Mouse (Mus musculus): ENCODE data around the gene Slc25a34. TPM values are rescaled to one million over a fixed set of nuclear protein-coding genes. Genes with fewer than 3 reads are reported as not detected.

Gene Slc25a34
- polyA plus RNA-seq, 1 experiment = 7.7 TPM

DNA sequence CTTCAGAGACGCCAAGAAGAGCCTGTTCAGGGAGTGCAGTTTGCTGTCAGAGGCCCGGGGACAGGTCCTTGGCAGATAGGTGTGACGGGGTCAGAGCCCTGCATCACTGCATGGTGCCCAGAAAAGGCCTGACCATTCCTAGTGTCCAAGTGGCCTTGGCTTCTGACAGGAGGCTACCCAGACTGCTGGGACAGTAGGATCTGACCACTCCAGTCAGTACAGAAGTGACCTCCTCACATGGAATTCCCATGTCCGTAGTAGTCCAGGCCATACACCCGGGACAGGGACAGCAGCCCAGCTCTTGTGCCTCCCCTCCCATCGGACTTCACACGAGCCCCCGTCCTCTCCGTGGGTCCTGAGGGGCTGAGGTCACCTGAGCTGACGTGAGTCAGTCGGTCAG lies 6.4 kb upstream of the Slc25a34 start:
- Histone ChIP-seq H3K27me3 (ENCODE audit: control insufficient read depth, insufficient read depth, low read length) (no peaks in the 10 kb centered on the region), H3K27ac (ENCODE audit: insufficient read depth, low read length) (no peak overlapping the region), H3K4me3 (replicated peaks; ENCODE audit: insufficient read depth, low read depth, low read length) (no peak overlapping the region), H3K4me1 (ENCODE audit: control insufficient read depth, insufficient read depth, low read length) (no peaks in the 10 kb centered on the region)
- TF ChIP-seq POLR2A (IDR thresholded peaks at IDR 0.05; ENCODE audit: borderline replicate concordance, insufficient read depth, low read length) (no peak), CTCF (IDR thresholded peaks at IDR 0.05; ENCODE audit: borderline replicate concordance, insufficient read depth, low read depth, low read length) (no peak)
- no peak for DNase-seq
- WGBS = 91% methylated on average over 11 of the region's 11 CpGs

DNA sequence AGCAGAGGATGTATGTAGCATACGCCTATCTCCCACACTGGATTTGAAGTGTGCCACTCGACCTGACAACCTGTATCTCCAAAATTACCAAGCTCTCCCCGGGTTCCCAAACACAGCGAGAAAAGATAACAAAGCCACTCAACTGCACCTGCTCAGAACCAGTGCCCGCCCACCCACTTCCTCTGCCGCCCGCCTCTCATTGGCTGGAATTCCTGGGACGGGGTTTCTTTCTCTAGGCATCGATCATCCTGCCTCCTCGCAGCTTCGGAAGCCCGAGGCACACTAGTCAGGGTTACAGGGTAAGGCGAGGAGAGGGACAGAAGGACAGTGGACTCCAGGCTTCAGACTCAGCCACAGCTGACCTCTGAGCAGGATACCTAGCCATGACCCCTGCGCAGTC lies 5.0 kb upstream of the Slc25a34 start:
- H3K27ac ChIP-seq (ENCODE audit: insufficient read depth, low read length) = no peak overlapping the region
- no peak overlapping the region for H3K4me3 ChIP-seq (replicated peaks; ENCODE audit: insufficient read depth, low read depth, low read length)
- no peaks in the 10 kb centered on the region for H3K27me3 ChIP-seq (ENCODE audit: control insufficient read depth, insufficient read depth, low read length)
- no peaks in the 10 kb centered on the region for H3K4me1 ChIP-seq (ENCODE audit: control insufficient read depth, insufficient read depth, low read length)
- WGBS = 86% methylated on average over 14 of the region's 14 CpGs
- TF ChIP-seq CTCF (IDR thresholded peaks at IDR 0.05; ENCODE audit: borderline replicate concordance, insufficient read depth, low read depth, low read length) (no peak), POLR2A (IDR thresholded peaks at IDR 0.05; ENCODE audit: borderline replicate concordance, insufficient read depth, low read length) (no peak)
- DNase-seq = peak in 1 of 2 experiments; percentile 8

DNA sequence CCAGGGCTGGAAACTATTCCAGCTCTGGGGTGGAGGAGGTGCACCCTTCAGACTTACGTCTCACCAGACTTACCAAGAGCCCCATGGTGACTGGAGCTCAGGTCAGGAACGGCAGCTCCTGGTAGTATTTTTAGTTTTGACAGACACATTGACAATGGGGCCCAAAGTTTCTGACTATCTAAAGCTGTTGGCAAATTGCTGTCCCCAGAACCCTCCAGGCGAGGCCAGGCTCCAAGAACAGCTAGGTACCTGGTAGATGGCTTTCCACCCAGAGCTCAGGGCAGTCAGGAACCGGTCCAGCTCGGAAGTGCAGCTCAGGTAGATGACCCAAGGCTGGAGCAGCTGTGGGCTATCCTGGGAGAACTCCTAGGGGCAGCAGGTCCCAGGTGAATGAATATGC lies 3.9 kb upstream of the Slc25a34 start:
- DNase-seq = peak in 1 of 2 experiments; percentile 15
- TF ChIP-seq CTCF (IDR thresholded peaks at IDR 0.05; ENCODE audit: borderline replicate concordance, insufficient read depth, low read depth, low read length) (no peak), POLR2A (IDR thresholded peaks at IDR 0.05; ENCODE audit: borderline replicate concordance, insufficient read depth, low read length) (no peak)
- Histone ChIP-seq H3K4me3 (replicated peaks; ENCODE audit: insufficient read depth, low read depth, low read length) (no peak overlapping the region), H3K27me3 (ENCODE audit: control insufficient read depth, insufficient read depth, low read length) (no peaks in the 10 kb centered on the region), H3K27ac (ENCODE audit: insufficient read depth, low read length) (no peak overlapping the region), H3K4me1 (ENCODE audit: control insufficient read depth, insufficient read depth, low read length) (no peaks in the 10 kb centered on the region)
- WGBS = 60% methylated on average over 5 of the region's 5 CpGs

DNA sequence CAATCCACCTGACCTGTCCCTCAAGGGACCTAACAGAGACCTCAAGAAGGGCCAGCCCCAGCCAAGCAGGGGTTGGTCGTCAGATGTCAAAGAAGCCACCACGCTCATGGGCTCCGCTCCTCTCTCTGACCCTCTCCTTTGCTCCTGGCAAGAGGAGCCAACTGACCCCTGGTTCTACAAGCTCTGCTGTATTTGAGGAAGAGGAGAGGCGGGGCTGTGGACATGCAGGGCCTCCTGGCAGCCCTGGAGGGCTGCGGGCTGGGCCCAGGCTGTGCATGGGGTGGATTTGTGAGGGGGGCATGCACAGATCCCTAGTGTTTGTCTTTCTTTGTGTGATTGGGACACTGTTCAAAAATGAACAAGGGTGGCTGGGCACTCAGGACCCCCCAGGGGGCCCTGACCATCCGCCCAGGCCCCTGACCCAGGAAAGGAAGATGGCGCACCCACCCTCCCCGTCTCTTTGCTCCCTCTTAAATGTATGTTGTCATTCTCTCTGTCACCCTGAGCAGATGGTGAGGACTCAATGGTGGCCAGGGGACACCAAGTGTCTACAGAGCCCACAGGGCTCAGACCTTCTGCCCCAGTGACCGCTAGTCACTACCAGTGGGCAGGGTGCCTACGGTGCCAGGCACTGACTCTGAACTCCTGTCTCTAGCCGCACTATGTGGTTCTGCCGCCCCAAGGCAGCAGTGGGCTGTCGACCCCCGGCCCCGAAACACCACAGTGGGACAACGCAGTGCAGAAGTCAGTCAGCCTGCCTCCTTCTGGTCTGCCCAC lies 2.3 kb upstream of the Slc25a34 start:
- H3K27ac ChIP-seq (ENCODE audit: insufficient read depth, low read length) = no peak overlapping the region
- no peaks in the 10 kb centered on the region for H3K27me3 ChIP-seq (ENCODE audit: control insufficient read depth, insufficient read depth, low read length)
- no peaks in the 10 kb centered on the region for H3K4me1 ChIP-seq (ENCODE audit: control insufficient read depth, insufficient read depth, low read length)
- no peak overlapping the region for H3K4me3 ChIP-seq (replicated peaks; ENCODE audit: insufficient read depth, low read depth, low read length)
- DNase-seq = no peak
- WGBS = 87% methylated on average over 16 of the region's 16 CpGs
- TF ChIP-seq CTCF (IDR thresholded peaks at IDR 0.05; ENCODE audit: borderline replicate concordance, insufficient read depth, low read depth, low read length) (no peak), POLR2A (IDR thresholded peaks at IDR 0.05; ENCODE audit: borderline replicate concordance, insufficient read depth, low read length) (no peak)

DNA sequence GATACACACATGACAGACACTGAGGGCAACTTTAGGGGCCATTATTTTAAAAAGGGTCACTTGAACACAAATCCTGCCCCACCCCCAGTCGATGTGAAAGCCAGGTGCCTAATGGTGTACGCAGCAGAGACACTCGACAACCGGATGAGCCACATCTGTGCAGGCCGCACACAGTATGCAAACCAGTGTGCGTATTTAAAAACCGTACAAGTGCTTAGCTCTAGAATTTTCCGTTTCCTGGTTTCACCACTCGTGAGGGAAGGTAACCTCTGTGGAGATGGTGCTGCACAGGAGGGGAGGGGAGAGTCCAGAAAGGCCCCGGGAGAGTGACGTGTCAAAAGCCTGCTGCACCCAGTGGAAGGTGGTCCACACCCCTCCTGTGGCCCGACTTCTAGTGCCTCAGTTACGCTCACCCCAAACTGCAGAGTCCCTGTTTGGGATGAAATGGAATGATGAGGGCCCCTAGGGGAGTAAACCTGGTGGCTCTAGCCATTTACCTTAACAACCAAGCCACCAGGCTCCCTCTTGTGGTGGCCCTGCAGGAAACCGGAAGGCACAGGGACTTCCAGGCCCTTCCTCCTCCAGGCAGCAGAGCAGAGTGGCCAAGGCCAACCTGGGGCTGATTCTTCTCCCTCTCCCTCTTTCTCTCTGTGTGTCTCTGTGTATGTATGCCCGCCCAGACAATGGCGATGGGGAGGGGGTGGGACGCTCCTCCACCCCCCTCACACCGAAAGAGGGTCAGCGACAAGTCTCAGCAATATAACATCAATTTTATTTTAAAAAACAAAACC lies 1.6 kb upstream of the Slc25a34 start:
- Histone ChIP-seq H3K4me1 (ENCODE audit: control insufficient read depth, insufficient read depth, low read length) (no peaks in the 10 kb centered on the region), H3K27ac (ENCODE audit: insufficient read depth, low read length) (no peak overlapping the region), H3K27me3 (ENCODE audit: control insufficient read depth, insufficient read depth, low read length) (no peaks in the 10 kb centered on the region), H3K4me3 (replicated peaks; ENCODE audit: insufficient read depth, low read depth, low read length) (no peak overlapping the region)
- WGBS = 84% methylated on average over 19 of the region's 19 CpGs
- peak; percentile 14; the same call in 1 of the 2 replicates for TF ChIP-seq CTCF (IDR thresholded peaks at IDR 0.05; ENCODE audit: borderline replicate concordance, insufficient read depth, low read depth, low read length)
- TF ChIP-seq POLR2A (IDR thresholded peaks at IDR 0.05; ENCODE audit: borderline replicate concordance, insufficient read depth, low read length) = no peak
- no peak for DNase-seq

DNA sequence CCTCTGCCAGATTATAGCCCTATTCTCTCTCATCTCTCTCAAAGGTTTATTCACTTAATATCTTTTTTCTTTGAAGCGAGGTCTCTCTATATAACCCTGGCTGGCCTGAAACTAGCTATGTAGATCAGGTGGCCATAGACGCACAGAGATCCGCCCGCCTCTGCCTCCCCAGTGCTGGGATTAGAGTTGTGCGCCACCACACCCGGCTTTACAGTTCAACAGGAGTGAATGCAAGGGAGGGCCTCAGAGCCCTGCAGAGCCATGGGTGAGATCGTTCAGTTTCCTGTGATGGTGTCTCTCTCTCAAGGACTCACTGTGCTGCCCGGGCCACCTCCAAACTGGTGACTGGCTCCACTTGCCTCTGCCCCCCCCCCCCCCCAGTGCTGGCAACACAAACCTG lies 513 bp upstream of the Slc25a34 start:
- H3K4me3 ChIP-seq (replicated peaks; ENCODE audit: insufficient read depth, low read depth, low read length) = no peak overlapping the region
- no peak overlapping the region for H3K27ac ChIP-seq (ENCODE audit: insufficient read depth, low read length)
- TF ChIP-seq CTCF (IDR thresholded peaks at IDR 0.05; ENCODE audit: borderline replicate concordance, insufficient read depth, low read depth, low read length) (no peak), POLR2A (IDR thresholded peaks at IDR 0.05; ENCODE audit: borderline replicate concordance, insufficient read depth, low read length) (no peak)
- DNase-seq = no peak
- H3K27me3 ChIP-seq (ENCODE audit: control insufficient read depth, insufficient read depth, low read length) = no peaks in the 10 kb centered on the region
- 85% methylated on average over 8 of the region's 8 CpGs for WGBS
- H3K4me1 ChIP-seq (ENCODE audit: control insufficient read depth, insufficient read depth, low read length) = no peaks in the 10 kb centered on the region

DNA sequence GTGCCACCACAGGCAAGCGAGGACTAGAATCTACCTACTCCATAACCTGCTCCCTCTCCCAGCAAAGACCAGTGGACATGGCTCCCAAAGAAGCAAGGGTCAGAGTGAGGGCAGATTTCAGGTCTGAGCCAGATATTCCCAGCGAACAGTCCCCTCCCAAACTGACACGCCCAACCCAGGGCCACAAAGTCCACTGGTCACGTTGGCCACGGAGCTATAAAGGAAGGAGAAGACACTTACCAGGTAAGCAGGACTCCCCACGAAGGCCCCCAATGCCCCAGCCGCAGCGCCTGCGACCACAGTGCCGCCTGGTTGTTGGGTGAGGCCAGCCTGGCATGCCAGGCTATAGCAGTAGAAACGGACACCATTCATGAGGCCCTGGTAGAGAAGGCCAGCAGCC lies 584 bp downstream of the Slc25a34 start:
- Histone ChIP-seq H3K27ac (ENCODE audit: insufficient read depth, low read length) (no peak overlapping the region), H3K4me1 (ENCODE audit: control insufficient read depth, insufficient read depth, low read length) (no peaks in the 10 kb centered on the region), H3K4me3 (replicated peaks; ENCODE audit: insufficient read depth, low read depth, low read length) (no peak overlapping the region), H3K27me3 (ENCODE audit: control insufficient read depth, insufficient read depth, low read length) (no peaks in the 10 kb centered on the region)
- WGBS = 86% methylated on average over 11 of the region's 11 CpGs
- DNase-seq = no peak
- no peak for TF ChIP-seq CTCF (IDR thresholded peaks at IDR 0.05; ENCODE audit: borderline replicate concordance, insufficient read depth, low read depth, low read length)
- TF ChIP-seq POLR2A (IDR thresholded peaks at IDR 0.05; ENCODE audit: borderline replicate concordance, insufficient read depth, low read length) = no peak

DNA sequence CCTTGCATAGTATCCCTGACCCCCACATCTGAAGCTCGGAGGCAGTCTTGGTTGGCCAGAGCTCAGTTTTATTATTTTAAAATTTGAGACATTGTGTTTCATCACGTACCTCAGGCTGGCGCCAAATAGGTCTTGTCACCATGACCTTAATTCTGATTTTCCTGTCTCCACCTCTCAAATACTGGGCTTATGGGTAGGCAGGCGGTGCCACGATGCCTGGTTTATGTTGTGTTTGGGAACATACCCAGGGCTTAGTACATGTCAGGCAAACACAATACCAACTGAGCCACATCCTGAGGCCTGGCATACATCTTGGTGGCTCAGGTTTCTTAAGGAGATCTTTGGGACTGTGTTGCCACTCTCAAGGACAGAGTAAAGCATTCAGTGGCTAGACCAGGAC lies 1.0 kb downstream of the Slc25a34 start:
- no peak for TF ChIP-seq POLR2A (IDR thresholded peaks at IDR 0.05; ENCODE audit: borderline replicate concordance, insufficient read depth, low read length)
- no peak for TF ChIP-seq CTCF (IDR thresholded peaks at IDR 0.05; ENCODE audit: borderline replicate concordance, insufficient read depth, low read depth, low read length)
- no peak for DNase-seq
- no peaks in the 10 kb centered on the region for H3K27me3 ChIP-seq (ENCODE audit: control insufficient read depth, insufficient read depth, low read length)
- H3K27ac ChIP-seq (ENCODE audit: insufficient read depth, low read length) = no peak overlapping the region
- H3K4me1 ChIP-seq (ENCODE audit: control insufficient read depth, insufficient read depth, low read length) = no peaks in the 10 kb centered on the region
- 88% methylated on average over 5 of the region's 5 CpGs for WGBS
- no peak overlapping the region for H3K4me3 ChIP-seq (replicated peaks; ENCODE audit: insufficient read depth, low read depth, low read length)

Measured in cerebellum, adult 2 months (tissue).